Mouse (Mus musculus) urinary bladder, adult 18-20 months (tissue): Measurements from ENCODE around the gene Rdh9.
"Not testable (repeated sequence)": the region's sequence is repeated elsewhere in the genome, so short reads cannot be mapped to it uniquely, and the experiment has no call there.

ENCODE experiments used
- DNase-seq, 2 experiments: peaks; one replicate each; pipeline ENCODE4 v3.0.0; 2022; ENCODE audit warnings: low spot score in 2 of 2, mixed read lengths in 2 of 2

The Rdh9 gene

GRCm38 (mm10) chr10:127755770-127756468 is 20.3 kb upstream of the Rdh9 start:
- no peak for DNase-seq

GRCm38 (mm10) chr10:127759181-127760110 is 16.7 kb upstream of the Rdh9 start, which contains the start of the genes Rdh1 and Rdh16f1:
Gene Rdh1, plus strand, starts transcription at chr10:127759721.
Gene Rdh16f1, plus strand, starts transcription at chr10:127759787.
- no peak for DNase-seq

GRCm38 (mm10) chr10:127762926-127763325 is 13.3 kb upstream of the Rdh9 start:
- DNase-seq: not testable (repeated sequence)

GRCm38 (mm10) chr10:127763914-127764680 is 12.1 kb upstream of the Rdh9 start:
- DNase-seq: no peak

- DNase-seq: no peak
These were observed 9.6 kb upstream of the Rdh9 start for GRCm38 (mm10) chr10:127766564-127766963.

- DNase-seq: not testable (repeated sequence)
These were observed 6.1 kb downstream of the Rdh9 start for GRCm38 (mm10) chr10:127782321-127782720.

GRCm38 (mm10) chr10:127785411-127785810 is 9.2 kb downstream of the Rdh9 start:
- DNase-seq: not testable (repeated sequence)

- DNase-seq: no peak
These were observed 23.1 kb downstream of the Rdh9 start for GRCm38 (mm10) chr10:127799295-127799694.

GRCm38 (mm10) chr10:127800891-127801290 is 24.7 kb downstream of the Rdh9 start, which contains the start of gene Rdh16:
Gene Rdh16, plus strand, starts transcription at chr10:127801152.
- DNase-seq: no peak

GRCm38 (mm10) chr10:127801612-127802011 is 25.4 kb downstream of the Rdh9 start:
- DNase-seq: no peak

GRCm38 (mm10) chr10:127802236-127802635 is 26.1 kb downstream of the Rdh9 start:
- no peak for DNase-seq

GRCm38 (mm10) chr10:127804416-127804815 is 28.2 kb downstream of the Rdh9 start:
- DNase-seq: no peak

GRCm38 (mm10) chr10:127815888-127816287 is 39.7 kb downstream of the Rdh9 start:
- DNase-seq: no peak

- DNase-seq: peak; percentile 5 to 6
These were observed 41.2 kb downstream of the Rdh9 start for GRCm38 (mm10) chr10:127817268-127817910.

- DNase-seq: not testable (repeated sequence)
These were observed 45.6 kb downstream of the Rdh9 start for GRCm38 (mm10) chr10:127821806-127822205.

- DNase-seq: no peak
These were observed 49.2 kb downstream of the Rdh9 start for GRCm38 (mm10) chr10:127825386-127825785.

GRCm38 (mm10) chr10:127829121-127829520 is 52.9 kb downstream of the Rdh9 start:
- no peak for DNase-seq

GRCm38 (mm10) chr10:127834186-127834585 is 58.0 kb downstream of the Rdh9 start:
- DNase-seq: not testable (repeated sequence)

GRCm38 (mm10) chr10:127835292-127835691 is 59.1 kb downstream of the Rdh9 start:
- no peak for DNase-seq

GRCm38 (mm10) chr10:127837793-127838192 is 61.6 kb downstream of the Rdh9 start:
- not testable (repeated sequence) for DNase-seq

GRCm38 (mm10) chr10:127838539-127838938 is 62.4 kb downstream of the Rdh9 start:
- no peak for DNase-seq
